Mouse (Mus musculus) left cerebral cortex, postnatal 36 days (tissue): ENCODE measurements around the gene Tagln2. TPM values are rescaled to one million over a fixed set of nuclear protein-coding genes. Genes with fewer than 3 reads are reported as not detected.

Source experiments
- DNase-seq, 2 experiments: peaks; one replicate each; pipeline ENCODE4 v3.0.0; 2021 to 2022; ENCODE audit warnings: low spot score in 2 of 2, mixed read lengths in 1 of 2
- intact Hi-C: fragments of 180-260 bp; cut with DNase I; formaldehyde crosslinking; loops from one replicate; pipeline ENCODE4 v1.15.1; 2025
- total RNA-seq, 2 experiments: library from RNA; stranded (reverse); gene quantifications; 2 replicates each; pipeline ENCODE4 v1.2.3; 2021

Gene Tagln2
- total RNA-seq, 2 experiments from 2014 or later = 10.0 to 11.6 TPM

GRCm38 (mm10) chr1:172520576-172521440, 21.0 kb downstream of the Tagln2 start, which contains the start of gene Cfap45:
Cfap45 (plus strand) TSS chr1:172520801.
- intact Hi-C loops = no loop called here
- peak; percentile 65 to 77 for DNase-seq

DNA sequence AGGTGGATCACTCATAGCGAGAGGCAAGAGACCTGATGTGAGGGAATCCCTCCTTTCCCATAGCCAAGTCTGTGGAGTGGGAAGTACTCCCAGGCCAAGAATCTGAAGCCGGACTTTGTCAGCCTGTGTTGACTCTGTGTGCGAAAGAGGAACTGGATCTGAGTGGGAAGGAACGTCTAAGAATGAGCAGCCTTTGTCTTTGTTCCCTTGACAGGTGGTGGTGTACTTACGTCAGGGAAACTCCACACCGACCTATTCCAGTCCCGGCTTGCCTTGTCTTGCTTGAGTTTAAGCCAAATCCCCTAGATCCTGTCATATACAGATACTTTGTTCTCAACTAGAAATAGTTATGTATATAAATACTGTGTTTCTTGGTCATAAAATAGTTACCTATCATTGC, 22.7 kb downstream of the Tagln2 start:
- DNase-seq = no peak
- intact Hi-C loops = no loop called here

DNA sequence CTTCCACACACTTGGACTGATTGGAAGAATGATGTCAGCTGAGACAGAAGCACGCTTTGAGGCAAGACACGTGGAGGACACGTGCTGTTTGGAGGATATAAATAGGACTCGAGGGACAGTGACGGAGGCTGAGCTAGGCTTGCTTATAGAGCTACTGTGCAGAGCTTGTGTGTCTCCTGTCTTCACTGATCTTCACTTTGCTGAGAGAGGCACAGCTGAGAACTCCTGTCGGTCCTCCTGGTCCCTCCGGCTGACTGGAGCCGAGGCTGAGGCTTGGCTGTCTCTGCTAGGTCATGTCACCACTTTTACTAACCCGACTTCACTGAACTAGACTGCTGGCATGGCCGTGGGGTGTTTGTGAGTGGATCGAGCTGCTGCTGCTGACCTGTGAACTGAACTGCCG, 23.9 kb downstream of the Tagln2 start:
- DNase-seq = no peak
- intact Hi-C loops = no loop called here

GRCm38 (mm10) chr1:172525027-172525764, 25.3 kb downstream of the Tagln2 start:
- intact Hi-C loops = loop anchor here (5.0 kb wide), 1 partner anchor 872 kb away; no protein-coding TSS in a partner anchor
- DNase-seq = no peak

DNA sequence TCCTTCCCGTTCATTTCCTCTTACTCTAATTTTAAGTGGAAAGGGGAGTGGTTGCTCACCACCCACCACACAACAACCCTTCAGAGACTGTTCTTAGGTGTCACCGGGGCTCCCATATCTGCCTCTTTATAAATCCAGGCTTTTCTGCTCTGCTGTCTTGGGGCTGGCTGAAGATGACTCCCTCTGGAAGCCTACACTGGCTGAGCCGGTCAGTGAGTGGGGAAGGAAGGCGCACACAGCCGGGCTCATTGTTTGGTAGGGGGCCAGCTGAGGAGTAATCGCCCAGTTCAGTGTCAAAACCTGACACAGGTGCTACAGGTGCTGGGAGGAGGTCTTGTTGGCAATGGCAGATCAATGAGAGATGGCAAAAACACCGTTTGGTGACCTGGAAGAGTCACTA, 26.1 kb downstream of the Tagln2 start:
- no peak for DNase-seq
- intact Hi-C loops = loop anchor here (5.0 kb wide), 1 partner anchor 871 kb away; no protein-coding TSS in a partner anchor

- intact Hi-C loops = loop anchor here (5.0 kb wide), 1 partner anchor 871 kb away; no protein-coding TSS in a partner anchor
Observed at GRCm38 (mm10) chr1:172526380-172527081, 26.7 kb downstream of the Tagln2 start.

DNA sequence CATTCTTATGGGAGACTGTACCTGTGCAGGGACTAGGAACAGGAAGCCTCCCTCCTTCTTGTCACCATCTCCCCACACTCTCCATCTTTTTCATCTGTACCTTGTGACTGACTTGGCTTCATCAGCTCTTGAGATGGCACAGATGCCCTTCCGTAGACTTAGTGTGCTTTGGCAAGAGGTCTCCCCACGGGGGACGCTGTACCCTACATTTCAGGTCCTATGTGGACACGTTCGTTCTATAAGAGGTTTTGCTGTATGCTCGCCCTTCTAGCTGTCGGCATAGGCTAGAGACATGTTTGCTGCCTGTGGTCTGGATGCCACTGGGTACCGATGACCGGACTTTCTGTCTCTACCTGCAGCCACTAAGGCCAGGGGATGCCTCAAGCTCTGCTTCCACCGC, 27.6 kb downstream of the Tagln2 start:
- intact Hi-C loops = loop anchor here (5.0 kb wide), 1 partner anchor 870 kb away; no protein-coding TSS in a partner anchor
- DNase-seq = no peak

More at GRCm38 (mm10) chr1:172526380-172527081, 26.7 kb downstream of the Tagln2 start:
- DNase-seq = no peak

- intact Hi-C loops = loop anchor here (1.0 to 5.0 kb wide), 3 partner anchors 34 to 869 kb away; partner anchors contain the start of gene Dusp23
- DNase-seq = peak; percentile 69 to 83
Observed at GRCm38 (mm10) chr1:172528701-172529100, 28.9 kb downstream of the Tagln2 start.

DNA sequence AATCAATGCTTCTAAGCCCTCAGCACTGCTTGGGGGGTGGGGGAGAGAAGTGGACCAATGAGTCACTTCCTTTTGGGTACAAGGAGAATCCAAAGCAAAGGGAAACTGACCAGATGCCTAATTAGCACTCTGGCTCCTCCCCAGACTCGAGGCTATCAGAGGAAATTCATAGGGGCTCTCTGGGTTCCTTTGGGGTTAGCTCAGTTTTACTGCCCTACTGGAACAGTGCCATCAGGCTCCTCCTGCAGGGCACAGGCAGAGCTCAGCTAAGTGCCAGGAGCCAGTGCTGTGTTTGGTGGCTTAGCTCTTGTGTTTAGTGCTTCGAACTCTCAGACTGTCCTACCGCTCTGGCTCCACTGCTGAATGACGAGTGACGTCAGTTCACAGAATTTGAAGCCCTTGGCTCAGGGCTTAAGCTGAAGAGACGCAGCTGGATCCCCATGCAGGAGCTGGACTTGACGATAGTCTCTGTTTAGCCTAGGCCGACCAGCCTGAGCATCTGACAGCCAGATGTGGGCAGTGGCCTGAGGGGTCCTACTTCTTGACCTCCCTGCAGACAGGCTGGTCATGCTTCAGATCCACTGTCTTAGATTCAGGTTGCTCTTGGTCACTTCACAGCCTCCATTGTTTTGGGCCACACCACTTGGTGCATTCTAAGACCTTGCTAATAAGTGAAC, 30.8 kb downstream of the Tagln2 start:
- no peak for DNase-seq
- intact Hi-C loops = no loop called here

DNA sequence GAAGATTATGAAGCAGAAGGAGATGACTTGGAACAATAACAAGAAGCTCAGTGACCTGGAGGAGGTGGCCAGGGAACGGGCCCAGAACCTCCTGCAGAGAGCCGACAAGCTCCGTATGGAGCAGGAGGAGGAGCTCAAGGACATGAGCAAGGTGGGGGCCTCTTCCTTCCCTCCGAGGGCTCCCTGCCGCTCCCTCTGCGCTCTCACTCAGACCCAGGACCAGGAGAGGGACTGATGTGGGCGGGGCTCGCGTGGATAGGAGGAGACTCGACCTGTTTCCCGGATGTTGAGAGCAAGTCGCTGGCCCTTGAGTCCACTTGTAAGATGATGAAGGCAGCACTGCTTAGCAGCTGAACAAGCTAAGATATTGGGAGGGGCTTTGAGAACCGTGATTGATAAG, 32.7 kb downstream of the Tagln2 start:
- no peak for DNase-seq

DNA sequence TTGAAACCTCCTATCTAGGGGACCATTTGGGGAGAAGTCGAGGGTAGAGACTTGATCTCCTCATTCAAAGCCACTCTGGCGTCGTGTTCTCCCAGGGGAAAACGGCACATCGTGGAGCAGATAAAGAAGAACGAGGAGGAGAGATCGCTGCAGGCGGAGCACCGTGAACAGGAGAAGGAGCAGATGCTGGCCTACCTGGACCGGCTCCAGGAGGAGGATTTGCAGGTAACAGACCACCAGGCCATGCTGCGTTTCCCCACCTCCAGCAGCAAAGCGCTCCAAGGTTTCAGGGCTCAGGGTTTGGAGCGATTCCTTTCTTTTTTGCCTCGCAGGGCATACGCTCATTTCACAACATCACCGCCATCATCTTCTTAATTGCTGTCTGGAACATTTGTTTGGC, 35.3 kb downstream of the Tagln2 start:
- intact Hi-C loops = no loop called here
- DNase-seq = no peak

More for the DNA sequence above, 32.7 kb downstream of the Tagln2 start:
- intact Hi-C loops = no loop called here

GRCm38 (mm10) chr1:172539827-172540226, 40.0 kb downstream of the Tagln2 start:
- DNase-seq = no peak
- intact Hi-C loops = no loop called here

DNA sequence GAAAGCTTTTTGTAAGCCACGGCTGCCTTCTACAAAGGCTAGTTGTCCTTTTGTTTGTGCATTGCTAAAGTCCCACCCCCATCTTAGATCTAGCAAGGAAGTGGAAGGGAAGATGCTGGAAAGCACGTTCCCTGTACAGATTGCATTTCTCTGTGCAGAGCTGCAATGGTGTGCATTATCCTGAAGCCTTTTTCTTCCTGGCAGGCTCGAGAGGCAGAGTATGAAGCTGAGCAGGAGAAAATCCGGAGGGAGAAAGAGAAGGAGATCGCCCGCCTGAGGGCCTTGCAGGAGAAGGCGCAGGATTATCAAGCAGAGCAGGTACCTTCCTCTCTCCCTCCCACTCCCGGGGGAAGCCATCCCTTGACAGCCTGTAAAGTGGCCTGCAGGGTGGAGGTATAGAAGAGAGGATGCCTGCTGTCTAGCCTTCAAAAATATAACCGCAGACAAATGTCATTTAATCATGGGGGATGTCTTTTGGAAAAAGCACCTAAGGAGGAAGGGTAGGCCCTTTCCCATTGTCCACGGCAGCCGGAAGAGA, 40.5 kb downstream of the Tagln2 start:
- intact Hi-C loops = no loop called here
- DNase-seq = no peak

DNA sequence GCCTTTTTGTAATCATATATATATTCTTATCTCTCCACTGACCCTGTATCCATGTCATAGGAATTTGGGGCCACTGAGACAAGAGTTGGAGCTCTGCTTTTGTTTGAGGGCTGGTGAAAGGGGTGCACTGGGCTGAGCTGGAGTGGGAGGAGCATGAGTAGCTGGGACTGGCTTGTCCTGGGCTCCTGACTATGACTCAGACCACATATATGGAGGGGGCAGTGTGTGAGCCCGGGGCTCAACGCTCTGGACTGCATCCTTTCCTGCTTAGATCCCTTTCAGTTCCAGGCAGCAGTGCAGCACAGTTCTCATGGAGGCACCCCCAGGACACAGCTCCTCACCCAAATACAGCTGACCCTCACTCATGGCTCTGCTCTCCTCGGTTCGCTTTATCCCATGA, 46.2 kb downstream of the Tagln2 start:
- no peak for DNase-seq
- intact Hi-C loops = no loop called here

- intact Hi-C loops = no loop called here
- no peak for DNase-seq
Observed at GRCm38 (mm10) chr1:172548501-172548900, 48.7 kb downstream of the Tagln2 start.

DNA sequence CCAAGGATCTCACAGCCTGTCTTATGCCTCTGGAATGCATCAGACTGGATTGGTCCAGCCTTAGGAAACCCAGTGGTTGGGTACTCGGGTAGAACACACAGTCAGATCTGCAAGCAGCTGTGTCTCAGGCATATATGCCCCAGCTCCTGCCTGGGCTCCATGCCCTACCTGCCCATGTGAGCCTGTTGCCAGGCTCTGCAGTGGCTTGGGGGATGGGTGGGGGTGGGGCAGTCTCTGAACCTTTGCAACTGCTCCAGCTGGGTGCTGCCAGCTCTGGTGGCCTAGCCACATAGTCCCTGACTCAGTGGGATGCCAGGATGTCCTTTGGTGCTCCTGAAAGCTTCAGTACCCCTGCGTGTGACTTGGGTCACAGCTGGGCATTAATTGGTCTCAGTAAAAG, 49.5 kb downstream of the Tagln2 start:
- intact Hi-C loops = no loop called here
- no peak for DNase-seq

DNA sequence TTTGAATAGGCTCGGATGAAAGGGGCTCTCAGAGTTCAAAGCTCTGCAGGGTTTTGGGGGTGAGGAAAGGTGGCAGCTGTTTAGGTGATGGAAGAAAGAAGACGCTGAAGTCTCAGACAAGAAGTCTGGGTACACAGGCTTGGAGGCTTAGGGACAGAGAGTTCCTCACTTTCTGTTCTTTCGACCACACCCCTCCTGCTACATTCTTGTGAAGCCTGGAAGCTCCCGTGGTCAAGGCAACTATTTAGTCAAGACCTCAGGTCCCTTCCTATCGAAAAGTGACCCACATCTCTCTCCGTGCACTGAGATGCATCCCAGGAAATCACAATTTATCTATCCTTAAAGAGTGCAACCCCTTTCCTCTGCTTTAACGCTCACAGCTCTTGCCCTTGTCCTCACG, 49.9 kb downstream of the Tagln2 start:
- no peak for DNase-seq
- intact Hi-C loops = no loop called here

DNA sequence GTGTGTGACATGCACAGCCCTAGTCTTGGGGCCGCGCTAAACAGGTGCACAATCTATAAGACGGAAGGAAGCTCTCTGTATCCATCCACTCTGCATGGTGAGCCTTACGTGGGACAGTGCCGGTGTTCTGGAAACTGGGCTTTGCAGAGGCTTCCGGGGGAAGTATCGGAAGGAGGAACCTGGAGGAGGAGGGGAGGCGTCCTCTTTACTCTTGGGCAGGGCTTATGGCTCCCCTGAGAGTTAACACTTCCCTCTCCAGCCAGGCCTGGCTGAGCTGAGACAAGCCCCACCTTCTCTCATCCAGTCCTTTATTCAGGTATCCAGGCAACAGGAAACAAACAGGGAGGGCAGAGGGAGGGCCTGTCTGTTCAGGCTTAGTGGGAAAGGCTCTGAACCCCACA, 50.7 kb downstream of the Tagln2 start:
- DNase-seq = peak; percentile 61 to 62
- intact Hi-C loops = no loop called here

DNA sequence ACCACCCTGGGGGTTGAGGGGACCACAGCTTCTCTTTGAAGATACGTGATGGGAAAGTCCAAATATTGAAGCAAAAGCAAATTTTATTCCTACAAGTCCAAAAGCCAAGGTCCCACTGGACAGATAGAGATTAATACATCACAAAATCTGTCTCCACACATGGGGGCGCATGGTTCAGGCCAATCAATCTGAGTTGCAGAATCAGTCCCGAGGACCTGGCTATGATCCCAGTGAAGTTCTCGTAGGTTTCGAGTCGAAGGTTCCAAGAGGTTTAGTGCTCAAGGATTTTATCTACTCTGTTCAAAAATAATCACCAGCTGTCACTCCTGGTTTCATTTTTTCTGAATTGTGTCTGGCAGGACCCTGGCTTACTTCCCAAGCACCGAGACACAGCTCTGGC, 51.2 kb downstream of the Tagln2 start:
- intact Hi-C loops = no loop called here
- no peak for DNase-seq
